Mouse (Mus musculus): ENCODE results near the gene Bola1. TPM values are rescaled to one million over a fixed set of nuclear protein-coding genes. Genes with fewer than 3 reads are reported as not detected.
"Not testable (repeated sequence)": the region's sequence is repeated elsewhere in the genome, so short reads cannot be mapped to it uniquely, and the experiment has no call there.

Bola1 gene
- polyA plus RNA-seq, 1 experiment from 2014 or later = 65.2 TPM

DNA sequence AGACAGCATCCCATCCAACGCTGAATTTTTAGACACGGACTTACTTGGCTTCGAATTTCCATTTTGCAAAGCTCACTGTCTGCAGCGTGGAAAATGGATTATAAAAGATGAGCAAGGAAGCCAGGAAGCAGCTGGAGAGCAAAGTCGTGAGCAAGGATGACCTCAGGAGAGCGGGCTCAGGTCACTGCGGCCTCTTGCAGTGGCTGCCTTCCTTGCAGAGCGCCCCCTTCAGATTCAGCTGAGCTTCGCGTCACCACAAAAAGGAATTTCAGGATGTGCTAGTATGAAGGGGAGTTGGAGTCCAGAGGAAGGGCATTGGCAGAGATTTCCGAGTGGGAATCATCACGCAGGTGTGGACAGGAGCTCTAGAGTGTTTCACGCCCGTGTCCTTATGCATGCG, 10.3 kb downstream of the Bola1 start:
- no peaks in the 10 kb centered on the region for H3K36me3 ChIP-seq (ENCODE audit: control insufficient read depth, insufficient read depth, low read length)
- no peak overlapping the region for H3K4me2 ChIP-seq (ENCODE audit: low read depth, low read length)
- H3K9me3 ChIP-seq (ENCODE audit: control insufficient read depth, low read length) = no peaks in the 10 kb centered on the region
- ATAC-seq = no peak
- H3K4me1 ChIP-seq (ENCODE audit: control insufficient read depth, insufficient read depth, low read length) = no peaks in the 10 kb centered on the region
- 21% methylated on average over 15 of the region's 15 CpGs for WGBS
- H3K27ac ChIP-seq (ENCODE audit: low read length) = no peak overlapping the region
- no peak overlapping the region for H3K4me3 ChIP-seq (ENCODE audit: low read length)
- H3K9ac ChIP-seq (ENCODE audit: low read depth, low read length) = no peak overlapping the region
- no peaks in the 10 kb centered on the region for H3K27me3 ChIP-seq (replicated peaks; ENCODE audit: control insufficient read depth, insufficient read depth, low read length)

DNA sequence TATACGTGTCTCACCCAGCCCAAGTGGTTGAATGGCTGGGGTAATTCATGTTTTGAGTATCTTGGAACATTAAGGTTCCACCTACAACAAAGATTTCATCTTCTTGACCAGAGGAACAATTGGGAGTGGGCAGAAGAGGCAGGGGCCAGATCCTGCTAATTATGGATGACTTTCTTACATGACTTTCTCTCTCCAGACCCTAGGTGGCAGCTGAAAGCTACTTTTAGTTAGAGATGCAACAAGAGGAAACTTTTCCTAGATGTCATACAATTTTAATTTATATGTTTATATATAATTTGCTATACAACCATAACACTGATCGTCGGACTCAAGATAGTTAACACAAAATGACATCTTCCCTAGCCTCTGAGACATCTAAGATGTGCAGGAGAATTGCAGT, 11.7 kb downstream of the Bola1 start:
- no peak overlapping the region for H3K9ac ChIP-seq (ENCODE audit: low read depth, low read length)
- H3K27me3 ChIP-seq (replicated peaks; ENCODE audit: control insufficient read depth, insufficient read depth, low read length) = no peaks in the 10 kb centered on the region
- WGBS = 67% methylated on average over 3 of the region's 3 CpGs
- no peak overlapping the region for H3K4me3 ChIP-seq (ENCODE audit: low read length)
- no peaks in the 10 kb centered on the region for H3K36me3 ChIP-seq (ENCODE audit: control insufficient read depth, insufficient read depth, low read length)
- no peak for ATAC-seq
- H3K27ac ChIP-seq (ENCODE audit: low read length) = no peak overlapping the region
- H3K9me3 ChIP-seq (ENCODE audit: control insufficient read depth, low read length) = no peaks in the 10 kb centered on the region
- no peaks in the 10 kb centered on the region for H3K4me1 ChIP-seq (ENCODE audit: control insufficient read depth, insufficient read depth, low read length)
- H3K4me2 ChIP-seq (ENCODE audit: low read depth, low read length) = no peak overlapping the region

DNA sequence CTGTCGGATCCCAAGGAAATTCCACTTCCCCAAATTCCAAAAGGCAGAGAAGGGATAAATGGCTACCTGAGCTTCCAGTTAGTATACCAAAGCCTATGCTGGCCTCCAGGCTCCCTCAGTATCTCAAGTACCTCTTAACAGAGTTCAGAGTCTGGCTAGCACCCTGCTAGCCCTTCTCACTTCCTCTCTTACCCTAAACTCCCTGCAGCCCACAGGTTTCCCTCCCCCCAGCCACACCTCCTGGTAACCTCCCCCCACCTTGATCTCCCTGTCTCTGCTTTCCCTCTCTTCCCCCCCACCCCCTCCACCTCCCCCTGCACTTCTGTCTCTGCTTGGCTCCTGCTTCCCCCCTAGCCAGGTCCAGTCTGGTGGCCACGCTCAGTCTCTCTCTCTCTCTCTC, 19.8 kb downstream of the Bola1 start:
- Histone ChIP-seq H3K36me3 (ENCODE audit: control insufficient read depth, insufficient read depth, low read length) (no peaks in the 10 kb centered on the region), H3K9ac (ENCODE audit: low read depth, low read length) (no peak overlapping the region), H3K27ac (ENCODE audit: low read length) (no peak overlapping the region), H3K4me1 (ENCODE audit: control insufficient read depth, insufficient read depth, low read length) (peaks cover 10% of the 10 kb centered on the region), H3K4me3 (ENCODE audit: low read length) (no peak overlapping the region), H3K27me3 (replicated peaks; ENCODE audit: control insufficient read depth, insufficient read depth, low read length) (no peaks in the 10 kb centered on the region), H3K9me3 (ENCODE audit: control insufficient read depth, low read length) (no peaks in the 10 kb centered on the region), H3K4me2 (ENCODE audit: low read depth, low read length) (no peak overlapping the region)
- 50% methylated on average over 2 of the region's 2 CpGs for WGBS
- ATAC-seq = no peak

DNA sequence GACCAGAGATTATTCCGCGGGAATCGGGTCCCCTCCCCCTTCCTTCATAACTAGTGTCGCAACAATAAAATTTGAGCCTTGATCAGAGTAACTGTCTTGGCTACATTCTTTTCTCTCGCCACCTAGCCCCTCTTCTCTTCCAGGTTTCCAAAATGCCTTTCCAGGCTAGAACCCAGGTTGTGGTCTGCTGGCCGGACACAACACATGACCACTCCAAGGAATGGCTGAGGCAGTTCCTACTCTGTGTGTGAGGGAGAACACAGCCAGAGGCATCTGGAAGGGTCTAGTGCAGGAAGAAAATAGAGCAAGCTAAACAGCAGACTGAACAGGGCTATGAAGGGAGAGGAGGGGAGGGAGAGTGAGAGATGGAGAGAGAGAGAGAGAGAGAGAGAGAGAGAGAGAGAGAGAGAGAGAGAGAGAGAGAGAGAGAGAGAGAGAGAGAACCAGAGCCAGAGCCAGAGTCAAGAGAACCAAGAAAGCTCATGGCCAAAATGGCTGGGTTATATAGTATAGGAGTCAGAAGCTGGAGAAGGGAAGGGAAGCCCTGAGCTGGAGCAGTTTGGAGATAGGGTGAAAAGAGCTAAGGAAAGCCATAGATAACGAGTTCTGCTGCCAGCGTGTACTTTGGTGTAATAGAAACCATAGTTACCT, 20.8 kb downstream of the Bola1 start:
- H3K4me3 ChIP-seq (ENCODE audit: low read length); H3K9ac ChIP-seq (ENCODE audit: low read depth, low read length); H3K36me3 ChIP-seq (ENCODE audit: control insufficient read depth, insufficient read depth, low read length); H3K27ac ChIP-seq (ENCODE audit: low read length); H3K4me2 ChIP-seq (ENCODE audit: low read depth, low read length); H3K9me3 ChIP-seq (ENCODE audit: control insufficient read depth, low read length); H3K4me1 ChIP-seq (ENCODE audit: control insufficient read depth, insufficient read depth, low read length); H3K27me3 ChIP-seq (replicated peaks; ENCODE audit: control insufficient read depth, insufficient read depth, low read length): not testable (repeated sequence)
- 26% methylated on average over 7 of the region's 8 CpGs for WGBS
- peak; percentile 13; the same call in 1 of the 2 replicates for ATAC-seq

DNA sequence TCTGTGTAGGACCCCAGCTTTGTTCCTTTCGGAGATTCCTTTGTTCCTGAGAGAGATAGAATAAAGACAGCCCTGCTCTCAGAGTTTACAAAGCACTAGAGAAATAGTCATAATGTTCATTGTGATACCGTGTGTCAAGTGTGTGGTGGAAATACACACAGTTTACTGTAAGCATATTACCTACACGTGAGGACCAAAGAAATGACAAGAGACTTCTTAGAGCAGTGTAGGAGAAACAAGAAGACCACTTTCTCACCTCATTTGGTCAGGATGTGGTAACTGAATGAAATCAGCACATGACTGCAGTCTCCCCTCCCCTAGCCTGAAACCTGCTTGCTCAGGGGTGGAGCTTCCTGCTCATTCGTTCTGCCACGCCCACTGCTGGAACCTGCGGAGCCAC, 21.3 kb downstream of the Bola1 start:
- 8% methylated on average over 6 of the region's 6 CpGs for WGBS
- H3K27ac ChIP-seq (ENCODE audit: low read length) = peak overlapping the region; percentile 81
- ATAC-seq = peak; percentile 59

DNA sequence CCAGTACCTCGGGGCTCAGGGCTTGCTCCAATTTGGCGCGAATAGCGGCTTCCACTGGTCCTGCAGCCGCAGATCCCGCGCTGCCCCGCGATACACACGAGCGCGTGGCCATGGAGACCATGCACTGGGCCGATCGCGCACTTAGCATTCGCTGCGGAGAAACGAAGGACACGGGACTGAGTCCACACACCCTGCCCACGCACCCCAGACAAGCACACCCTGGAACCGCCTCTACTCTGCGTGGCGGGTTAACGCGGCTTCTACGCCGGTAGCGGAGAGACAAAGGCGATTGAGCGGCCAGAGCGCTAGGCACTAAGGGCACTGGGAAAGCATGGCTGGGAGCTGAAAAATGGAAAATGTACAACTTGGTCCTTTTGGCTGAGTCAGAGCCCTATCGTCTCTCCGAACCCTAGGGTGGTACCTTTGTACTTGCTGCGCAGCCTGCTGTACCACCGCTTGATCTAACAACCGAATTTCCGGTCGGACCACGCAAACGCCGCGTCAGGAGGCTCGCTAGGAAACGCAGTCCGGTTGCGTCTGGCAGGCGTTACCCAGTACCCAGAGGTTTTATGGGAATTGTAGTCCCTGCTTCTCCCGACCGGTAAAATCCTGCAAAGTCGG, 22.3 kb downstream of the Bola1 start:
- no peaks in the 10 kb centered on the region for H3K27me3 ChIP-seq (replicated peaks; ENCODE audit: control insufficient read depth, insufficient read depth, low read length)
- H3K36me3 ChIP-seq (ENCODE audit: control insufficient read depth, insufficient read depth, low read length) = no peaks in the 10 kb centered on the region
- under 1% methylated on average over 50 of the region's 50 CpGs for WGBS
- peak overlapping the region; percentile 99 for H3K4me2 ChIP-seq (ENCODE audit: low read depth, low read length)
- peaks cover 10% of the 10 kb centered on the region for H3K4me1 ChIP-seq (ENCODE audit: control insufficient read depth, insufficient read depth, low read length)
- no peaks in the 10 kb centered on the region for H3K9me3 ChIP-seq (ENCODE audit: control insufficient read depth, low read length)
- H3K9ac ChIP-seq (ENCODE audit: low read depth, low read length) = peak overlapping the region; percentile 88
- peak overlapping the region; percentile 72 for H3K4me3 ChIP-seq (ENCODE audit: low read length)
- peak; percentile 94 for ATAC-seq
- peak overlapping the region; percentile 91 for H3K27ac ChIP-seq (ENCODE audit: low read length)

More for the DNA sequence above, 21.3 kb downstream of the Bola1 start:
- H3K4me1 ChIP-seq (ENCODE audit: control insufficient read depth, insufficient read depth, low read length) = peaks cover 10% of the 10 kb centered on the region
- H3K36me3 ChIP-seq (ENCODE audit: control insufficient read depth, insufficient read depth, low read length) = no peaks in the 10 kb centered on the region
- H3K9me3 ChIP-seq (ENCODE audit: control insufficient read depth, low read length) = no peaks in the 10 kb centered on the region
- H3K4me3 ChIP-seq (ENCODE audit: low read length) = peak overlapping the region; percentile 72
- peak overlapping the region; percentile 61 for H3K9ac ChIP-seq (ENCODE audit: low read depth, low read length)
- no peaks in the 10 kb centered on the region for H3K27me3 ChIP-seq (replicated peaks; ENCODE audit: control insufficient read depth, insufficient read depth, low read length)
- H3K4me2 ChIP-seq (ENCODE audit: low read depth, low read length) = peak overlapping the region; percentile 61

DNA sequence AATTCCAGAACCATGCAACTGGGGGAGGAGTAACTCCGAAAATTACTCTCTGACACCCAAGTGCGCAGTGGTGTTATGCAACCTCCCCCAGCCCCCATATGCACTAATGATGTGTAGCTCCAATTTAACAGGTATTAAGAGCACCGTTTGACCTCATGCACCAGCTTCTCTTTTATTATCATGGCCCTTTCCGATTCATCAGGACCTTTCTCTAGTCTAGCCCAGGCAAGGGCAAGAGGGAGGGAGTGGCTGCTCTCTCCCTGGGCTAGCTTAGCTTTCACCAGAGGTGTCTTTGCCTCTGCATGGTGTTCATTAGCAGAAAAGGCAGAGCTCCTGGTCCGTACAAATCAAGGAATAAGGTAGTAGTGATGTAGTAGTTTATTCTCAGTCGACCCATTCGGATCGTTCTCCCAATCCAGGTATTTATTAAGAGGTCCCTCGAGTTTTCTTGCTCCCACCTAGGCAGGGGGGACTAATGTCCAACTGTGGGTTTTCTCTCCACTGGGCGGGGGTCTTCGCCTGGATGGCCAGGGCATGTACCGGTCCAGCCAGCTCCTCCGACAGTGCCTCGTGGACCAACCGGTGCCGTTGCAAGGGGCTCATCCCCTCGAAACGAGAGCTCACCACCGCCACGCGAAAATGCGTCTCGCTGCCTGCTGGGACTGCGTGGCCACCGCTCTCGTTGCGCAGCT, 22.9 kb downstream of the Bola1 start:
- Histone ChIP-seq H3K36me3 (ENCODE audit: control insufficient read depth, insufficient read depth, low read length) (no peaks in the 10 kb centered on the region), H3K4me3 (ENCODE audit: low read length) (peak overlapping the region; percentile 72), H3K27me3 (replicated peaks; ENCODE audit: control insufficient read depth, insufficient read depth, low read length) (no peaks in the 10 kb centered on the region), H3K4me1 (ENCODE audit: control insufficient read depth, insufficient read depth, low read length) (peaks cover 10% of the 10 kb centered on the region), H3K9me3 (ENCODE audit: control insufficient read depth, low read length) (no peaks in the 10 kb centered on the region), H3K4me2 (ENCODE audit: low read depth, low read length) (peak overlapping the region; percentile 99), H3K27ac (ENCODE audit: low read length) (peak overlapping the region; percentile 91), H3K9ac (ENCODE audit: low read depth, low read length) (peak overlapping the region; percentile 88)
- ATAC-seq = peak; percentile 1; the same call in 1 of the 2 replicates
- WGBS = 16% methylated on average over 27 of the region's 27 CpGs

DNA sequence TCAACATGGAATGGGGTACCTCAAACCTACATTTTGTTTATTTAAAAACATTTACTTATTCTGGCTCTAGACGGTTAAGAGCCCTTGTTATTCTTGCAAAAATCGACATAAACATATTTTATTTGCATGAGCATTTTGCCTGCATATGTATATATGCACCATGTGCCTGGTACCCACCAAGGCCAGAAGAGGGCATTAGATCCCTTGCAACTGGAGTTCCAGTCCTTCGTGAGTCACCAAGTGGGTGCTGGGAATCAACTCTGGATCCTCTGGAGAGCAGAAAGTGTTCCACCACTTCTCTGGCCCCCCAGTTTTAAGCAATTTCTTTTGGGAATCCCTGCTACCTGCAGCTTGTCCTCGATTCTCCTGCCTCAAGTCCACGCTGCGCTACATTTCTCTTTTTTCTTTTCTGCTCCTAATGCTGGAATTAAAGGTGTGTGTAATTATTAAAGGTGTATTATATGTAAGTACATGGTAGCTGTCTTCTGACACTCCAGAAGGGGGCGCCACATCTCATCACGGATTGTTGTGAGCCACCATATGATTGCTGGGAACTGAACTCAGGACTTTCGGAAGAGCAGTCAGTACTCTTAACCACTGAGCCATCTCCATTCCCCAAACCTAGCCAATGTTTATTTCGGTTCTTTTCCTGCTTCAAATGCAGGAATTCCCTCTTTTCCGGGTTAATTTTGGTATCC, 23.7 kb downstream of the Bola1 start:
- WGBS = 91% methylated on average over 11 of the region's 11 CpGs
- Histone ChIP-seq H3K9ac (ENCODE audit: low read depth, low read length) (no peak overlapping the region), H3K4me3 (ENCODE audit: low read length) (no peak overlapping the region), H3K4me1 (ENCODE audit: control insufficient read depth, insufficient read depth, low read length) (peaks cover 10% of the 10 kb centered on the region), H3K9me3 (ENCODE audit: control insufficient read depth, low read length) (no peaks in the 10 kb centered on the region), H3K36me3 (ENCODE audit: control insufficient read depth, insufficient read depth, low read length) (no peaks in the 10 kb centered on the region), H3K27me3 (replicated peaks; ENCODE audit: control insufficient read depth, insufficient read depth, low read length) (no peaks in the 10 kb centered on the region), H3K27ac (ENCODE audit: low read length) (no peak overlapping the region), H3K4me2 (ENCODE audit: low read depth, low read length) (no peak overlapping the region)
- no peak for ATAC-seq

DNA sequence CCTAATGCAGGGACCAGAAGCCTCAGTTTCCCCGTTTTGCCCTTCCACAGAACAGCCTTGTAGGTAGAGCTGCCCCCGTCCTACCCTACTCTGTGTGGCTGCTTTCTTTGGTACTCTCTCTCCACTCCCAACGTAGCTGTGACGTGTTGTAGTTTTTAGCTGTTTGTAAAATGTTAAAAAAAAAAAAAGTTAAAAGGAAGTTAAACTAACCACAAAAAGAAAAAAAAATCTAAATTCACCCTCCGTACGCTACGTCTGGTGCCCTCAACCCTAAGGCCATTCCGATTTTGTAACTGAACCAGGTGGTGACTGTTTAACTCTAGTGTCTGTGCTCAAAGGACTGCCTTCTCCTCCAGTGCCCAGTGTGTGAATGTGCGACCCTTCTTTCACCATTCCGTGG, 24.5 kb downstream of the Bola1 start:
- Histone ChIP-seq H3K27ac (ENCODE audit: low read length) (no peak overlapping the region), H3K4me1 (ENCODE audit: control insufficient read depth, insufficient read depth, low read length) (peaks cover 10% of the 10 kb centered on the region), H3K27me3 (replicated peaks; ENCODE audit: control insufficient read depth, insufficient read depth, low read length) (no peaks in the 10 kb centered on the region), H3K4me2 (ENCODE audit: low read depth, low read length) (no peak overlapping the region), H3K9ac (ENCODE audit: low read depth, low read length) (no peak overlapping the region), H3K36me3 (ENCODE audit: control insufficient read depth, insufficient read depth, low read length) (no peaks in the 10 kb centered on the region), H3K4me3 (ENCODE audit: low read length) (no peak overlapping the region), H3K9me3 (ENCODE audit: control insufficient read depth, low read length) (no peaks in the 10 kb centered on the region)
- ATAC-seq = no peak
- 89% methylated on average over 10 of the region's 10 CpGs for whole genome bisulfite sequencing
